7 mouse cellular contexts compared by ENCODE assay signal in genomic region chr8:125292933-125293591, GRCm38 (mm10).
DNase-seq lines count a peak whose midpoint lies in the region; ATAC-seq lines count a peak whose summit lies in the region.

No protein-coding gene starts in this region.

- H3K9ac ChIP-seq in neural tube, embryonic 14.5 days (replicated peaks; ENCODE audit: low read depth, low read length), result no peak overlapping the region

- DNase-seq in 3134 (ENCODE audit: extremely low read depth, insufficient read length, low spot score) (peak; percentile 83), adipocyte (ENCODE audit: low spot score) (peak; percentile 82)
- peak; percentile 49 to 68 for DNase-seq in frontal cortex, postnatal 10 days (ENCODE audit: low spot score in 2 of 2)
- DNase-seq in heart, postnatal 25 days (ENCODE audit: low spot score), result peak; percentile 67
- peak; percentile 65 to 77 for DNase-seq in left cerebral cortex, adult 18-20 months (ENCODE audit: low spot score in 2 of 2)
- no peak for DNase-seq in thymus, postnatal 10 days (ENCODE audit: low spot score in 2 of 2)

- no peak overlapping the region; the same call in 1 of the 2 replicates for H3K27ac ChIP-seq in neural tube, embryonic 14.5 days (ENCODE audit: low read depth, low read length)

- 42% methylated on average over 8 of the region's 8 CpGs for WGBS in neural tube, embryonic 14.5 days

- no peaks in the 10 kb centered on the region for H3K36me3 ChIP-seq in neural tube, embryonic 14.5 days (ENCODE audit: control insufficient read depth, insufficient read depth, low read length)

- no peaks in the 10 kb centered on the region for H3K9me3 ChIP-seq in neural tube, embryonic 14.5 days (ENCODE audit: control insufficient read depth, low read length)

- no peak overlapping the region for H3K4me2 ChIP-seq in neural tube, embryonic 14.5 days (ENCODE audit: low read depth, low read length)

- intact Hi-C loops in heart, postnatal 25 days (cut with DNase I), result loop anchor here (2.0 to 5.0 kb wide), 3 partner anchors 96 to 274 kb away; partner anchors contain the start of gene Sipa1l2

- no peaks in the 10 kb centered on the region for H3K4me1 ChIP-seq in neural tube, embryonic 14.5 days (ENCODE audit: control insufficient read depth, insufficient read depth, low read length)

- no peak overlapping the region for H3K4me3 ChIP-seq in neural tube, embryonic 14.5 days (ENCODE audit: low read depth, low read length)

- peak; percentile 44; the same call in 1 of the 2 replicates for ATAC-seq in neural tube, embryonic 14.5 days (ENCODE audit: low read depth)

- H3K27me3 ChIP-seq in neural tube, embryonic 14.5 days (ENCODE audit: control insufficient read depth, insufficient read depth, low read length), result no peaks in the 10 kb centered on the region

Comparison
In these comparisons a context has a peak if more than half of its experiments do, and no peak if none do; other contexts are left out.
1. DNase-seq: peak in 3134 (single experiment), adipocyte (single experiment), frontal cortex, postnatal 10 days (2 of 2), heart, postnatal 25 days (single experiment) and left cerebral cortex, adult 18-20 months (2 of 2); none in thymus, postnatal 10 days (0 of 2).